Mouse (Mus musculus) fibroblast of lung, adult 2 months (primary cell): Measurements from ENCODE around the gene Ehhadh.
"Not testable (repeated sequence)": the region's sequence is repeated elsewhere in the genome, so short reads cannot be mapped to it uniquely, and the experiment has no call there.

ENCODE experiments used
- DNase-seq: peaks from one replicate; pipeline ENCODE4 v3.0.0-alpha.2; 2011; ENCODE audit warnings: low read depth

The Ehhadh gene

GRCm38 (mm10) chr16:21793875-21794696 is 6.5 kb upstream of the Ehhadh start, which contains the start of gene Map3k13:
Map3k13 (plus strand) TSS chr16:21794346.
- DNase-seq = peak; percentile 53

DNA sequence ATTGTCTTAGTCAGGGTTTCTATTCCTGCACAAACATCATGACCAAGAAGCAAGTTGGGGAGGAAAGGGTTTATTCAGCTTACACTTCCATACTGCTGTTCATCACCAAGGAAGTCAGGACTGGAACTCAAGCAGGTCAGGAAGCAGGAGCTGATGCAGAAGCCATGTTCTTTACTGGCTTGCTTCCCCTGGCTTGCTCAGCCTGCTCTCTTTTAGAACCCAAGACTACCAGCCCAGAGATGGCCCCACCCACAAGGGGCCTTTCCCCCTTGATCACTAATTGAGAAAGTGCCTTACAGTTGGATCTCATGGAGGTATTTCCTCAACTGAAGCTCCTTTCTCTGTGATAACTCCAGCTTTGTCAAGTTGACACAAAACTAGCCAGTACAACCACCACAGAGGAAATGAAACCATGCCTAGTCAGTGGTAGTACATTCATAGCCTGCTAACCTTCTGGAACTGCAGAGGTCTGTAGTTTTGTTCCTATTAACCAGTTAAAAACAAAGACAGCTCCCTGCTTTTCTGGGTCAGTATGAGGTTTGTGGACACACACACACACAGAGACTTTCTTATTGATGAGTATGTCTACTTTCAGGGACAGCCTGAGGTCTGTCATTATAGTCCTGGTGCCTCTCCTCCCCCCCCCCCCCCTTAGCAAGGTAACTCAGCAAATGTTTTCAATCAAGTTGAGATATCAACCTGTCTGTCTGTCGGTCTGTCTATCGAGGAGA is 5.6 kb upstream of the Ehhadh start:
- not testable (repeated sequence) for DNase-seq

GRCm38 (mm10) chr16:21791779-21792178 is 4.2 kb upstream of the Ehhadh start:
- no peak for DNase-seq

DNA sequence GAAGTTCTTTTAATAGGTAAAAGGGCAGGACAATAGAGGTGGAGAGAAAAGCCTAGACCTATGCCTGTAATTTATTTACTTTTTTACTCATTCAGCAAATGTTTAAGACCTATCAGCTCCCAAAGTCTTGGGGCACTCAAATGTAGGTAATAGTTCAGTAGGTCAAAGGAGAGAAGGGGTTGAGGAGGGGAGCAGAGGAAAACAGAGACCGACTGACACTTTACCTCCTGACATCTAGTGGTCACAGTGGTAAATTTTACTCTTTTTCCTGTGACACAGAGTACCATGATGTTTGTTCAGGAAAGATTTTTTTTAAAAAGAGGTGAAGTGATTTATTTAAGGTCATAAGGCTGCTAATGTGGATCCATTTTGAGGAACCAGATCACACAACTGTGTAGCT is 2.9 kb upstream of the Ehhadh start:
- DNase-seq = no peak

DNA sequence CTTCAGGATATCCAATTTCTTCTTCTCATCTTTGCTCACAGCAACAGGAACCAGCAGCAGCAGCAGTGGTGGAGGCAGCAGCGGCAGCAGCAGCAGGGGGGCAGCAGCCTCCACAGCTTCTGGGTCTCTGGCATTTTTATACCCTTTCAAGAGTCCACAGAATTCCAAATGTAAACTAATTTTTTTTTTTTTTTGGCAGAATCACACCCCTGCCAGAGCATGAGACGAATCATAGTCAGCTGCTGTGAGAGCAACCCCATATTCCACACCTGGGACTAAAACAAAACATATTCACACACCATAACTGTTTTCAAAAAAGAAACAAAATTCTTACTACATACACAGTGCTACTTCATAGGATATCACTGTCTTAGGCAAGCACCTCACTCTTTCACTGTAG is 1.6 kb upstream of the Ehhadh start:
- no peak for DNase-seq

DNA sequence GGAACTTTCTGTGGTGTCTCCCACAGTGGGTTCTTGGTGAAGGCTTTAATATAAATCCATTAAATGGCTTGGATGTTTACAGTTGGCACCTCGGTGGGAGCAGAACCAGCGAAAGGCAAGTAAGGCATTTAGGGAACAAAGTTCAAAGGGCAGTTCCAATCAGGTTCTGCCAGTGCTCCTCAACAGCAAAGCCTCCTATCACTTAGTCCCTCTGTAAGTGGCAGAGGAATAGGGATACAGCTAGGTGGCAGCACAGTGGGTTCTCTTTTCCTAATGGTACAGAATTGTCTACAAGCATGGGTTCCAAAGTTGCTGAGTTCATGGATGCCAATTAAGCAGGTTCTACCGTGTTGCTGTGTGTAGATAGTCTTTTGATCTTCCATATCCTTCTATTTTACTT is 974 bp upstream of the Ehhadh start:
- no peak for DNase-seq

DNA sequence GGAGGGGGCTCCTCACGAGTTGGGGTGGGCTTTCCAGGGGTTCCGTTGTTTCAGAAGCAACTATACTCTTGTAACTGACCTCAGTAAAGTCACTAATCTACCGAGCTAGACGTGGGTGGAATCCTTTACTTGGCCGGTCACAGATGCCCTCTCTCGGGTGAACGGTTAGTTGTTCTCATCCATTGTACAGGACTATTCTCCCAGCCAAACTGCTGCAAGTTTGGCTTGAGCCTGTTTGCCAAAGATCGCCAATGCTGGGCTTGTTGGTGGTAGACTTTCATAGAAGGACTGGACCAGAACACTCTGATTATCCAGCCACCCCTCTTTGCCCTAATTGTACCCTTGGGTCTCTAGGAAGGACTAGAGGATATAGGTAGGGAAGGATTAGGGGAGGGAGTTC is 1.3 kb downstream of the Ehhadh start:
- no peak for DNase-seq

DNA sequence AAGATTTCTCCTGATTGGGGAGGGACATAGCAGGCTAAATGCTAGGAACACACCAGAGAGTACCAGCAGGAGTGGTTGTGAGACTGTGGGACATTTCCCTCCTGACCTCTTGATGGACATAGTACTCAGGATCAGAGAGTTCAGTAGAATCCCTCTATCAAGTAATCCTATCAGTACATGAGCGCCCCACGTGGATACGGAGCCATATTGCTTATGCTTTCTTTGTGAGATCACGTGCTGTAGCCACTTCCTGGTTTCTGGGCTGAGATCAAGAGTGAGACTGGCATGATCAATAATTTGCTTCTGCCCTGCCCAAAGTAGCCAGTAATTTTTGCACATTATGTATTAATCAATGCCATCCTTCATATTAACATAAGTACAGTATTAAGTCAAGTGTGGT is 2.6 kb downstream of the Ehhadh start:
- DNase-seq = no peak

DNA sequence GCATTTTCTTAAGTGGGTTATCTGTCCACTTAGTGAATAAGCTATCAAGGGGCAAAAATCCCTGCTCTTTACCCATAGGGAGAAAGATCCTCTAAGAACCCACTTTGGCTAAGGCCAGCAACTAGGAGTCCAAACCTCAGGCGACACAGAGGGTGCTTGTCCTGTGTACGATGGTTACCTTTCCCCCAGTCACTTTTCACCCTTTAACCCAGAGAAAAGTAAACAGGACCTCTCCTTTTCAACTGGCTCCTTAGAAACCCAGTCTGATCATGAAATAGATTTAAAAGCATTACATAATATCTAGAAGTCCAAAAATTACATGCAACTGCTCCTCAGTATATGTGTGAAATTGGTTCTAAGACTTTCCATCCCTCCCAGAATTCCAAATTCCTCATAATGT is 4.8 kb downstream of the Ehhadh start:
- DNase-seq = no peak

DNA sequence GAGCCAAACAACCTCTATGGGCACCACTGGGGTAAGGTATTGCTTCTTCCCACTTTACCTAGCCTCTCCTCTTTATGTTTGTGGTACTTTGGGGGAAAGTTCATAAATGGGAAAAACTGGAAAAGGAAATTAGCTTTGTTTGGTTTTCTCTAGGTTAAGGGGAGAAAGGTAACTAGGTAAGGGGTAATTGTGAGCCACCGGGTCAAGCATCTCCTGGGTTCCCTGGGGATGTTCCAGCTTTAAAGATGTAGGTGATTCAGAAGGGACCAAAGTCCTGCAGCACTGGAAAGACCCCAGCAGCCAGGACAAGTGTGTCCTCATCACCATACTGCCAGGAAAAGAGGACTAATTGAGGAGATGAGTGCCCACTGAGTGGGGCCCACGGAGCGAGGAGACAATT is 5.7 kb downstream of the Ehhadh start:
- no peak for DNase-seq

DNA sequence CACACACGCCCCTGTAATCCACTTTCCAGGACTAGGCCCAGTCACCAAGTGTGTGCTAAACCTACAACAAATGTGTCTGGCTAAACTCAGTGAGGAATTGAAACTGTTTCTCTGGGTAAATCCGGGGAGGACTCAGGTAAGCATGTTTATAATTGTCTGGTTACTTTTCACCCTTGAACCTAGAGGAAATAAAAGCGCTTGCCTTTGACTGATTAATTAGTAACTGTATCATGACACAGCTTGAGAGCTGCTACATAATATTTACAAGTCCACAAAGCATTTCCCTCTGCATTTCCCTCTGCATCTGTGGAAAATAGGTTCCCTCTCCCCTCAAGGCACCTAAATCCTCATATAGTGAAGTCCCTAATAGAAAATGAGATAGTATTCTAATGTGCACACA is 6.3 kb downstream of the Ehhadh start:
- DNase-seq = no peak

DNA sequence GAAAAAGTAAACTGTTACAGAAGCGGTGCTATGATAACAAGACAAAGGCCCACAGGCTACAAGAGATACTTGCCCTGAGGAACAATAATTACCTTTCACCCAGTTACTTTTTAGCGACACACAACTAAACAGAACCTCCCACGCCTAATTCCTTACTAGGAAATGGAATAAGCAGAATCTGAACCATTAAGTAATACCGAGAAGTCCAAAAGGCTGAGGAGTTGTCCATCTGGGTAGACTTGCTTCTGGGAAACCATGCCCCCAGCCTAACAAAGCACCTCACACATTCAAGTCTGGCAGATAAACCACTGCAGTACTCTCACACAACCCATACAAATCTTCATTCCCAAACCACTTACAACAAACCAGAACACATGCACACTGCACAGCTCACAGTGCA is 8.5 kb downstream of the Ehhadh start:
- DNase-seq = no peak

- no peak for DNase-seq
These were observed 9.2 kb downstream of the Ehhadh start for GRCm38 (mm10) chr16:21778293-21778866.

DNA sequence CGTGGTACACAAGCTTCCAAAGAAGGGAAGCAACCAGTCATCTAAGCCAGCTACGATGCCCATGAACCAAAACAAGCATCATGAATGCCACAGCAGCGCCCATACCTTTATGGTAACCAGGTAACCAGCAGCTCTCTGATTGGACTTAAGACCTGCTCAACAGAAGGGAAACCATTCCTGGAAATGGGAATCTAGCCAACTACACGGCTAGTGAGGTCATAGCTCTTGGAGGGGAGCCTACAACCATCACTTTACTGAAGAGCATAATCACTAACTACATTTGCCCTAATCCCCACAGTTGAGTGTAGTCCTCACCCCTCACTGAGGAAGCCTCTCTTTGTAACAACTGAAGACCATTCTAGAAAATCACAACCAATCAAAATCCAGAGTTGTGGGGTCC is 12.9 kb downstream of the Ehhadh start:
- DNase-seq = no peak

GRCm38 (mm10) chr16:21769667-21770066 is 17.9 kb downstream of the Ehhadh start:
- no peak for DNase-seq

GRCm38 (mm10) chr16:21768255-21768654 is 19.4 kb downstream of the Ehhadh start:
- no peak for DNase-seq

GRCm38 (mm10) chr16:21758447-21758846 is 29.2 kb downstream of the Ehhadh start:
- DNase-seq = no peak

GRCm38 (mm10) chr16:21743401-21743800 is 44.2 kb downstream of the Ehhadh start:
- DNase-seq = no peak

DNA sequence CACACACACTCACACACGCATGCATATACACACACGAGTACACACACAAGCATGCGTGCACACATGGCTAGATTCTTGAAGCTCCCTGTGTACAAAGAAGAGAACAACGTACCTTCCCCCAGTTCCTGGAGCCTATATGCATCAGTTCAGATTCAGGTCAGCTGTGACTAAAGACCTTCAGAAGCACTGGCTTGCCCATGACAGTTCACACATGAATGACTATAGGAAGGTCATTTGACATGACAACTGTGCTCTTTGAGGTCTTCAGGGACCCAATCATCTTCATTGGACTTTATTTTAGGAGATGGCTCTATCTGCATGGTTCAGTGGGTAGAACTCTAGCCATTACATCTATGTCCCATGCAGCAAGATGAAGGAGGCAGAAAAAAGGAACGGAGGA is 44.7 kb downstream of the Ehhadh start:
- no peak for DNase-seq

GRCm38 (mm10) chr16:21742191-21742870 is 45.3 kb downstream of the Ehhadh start:
- no peak for DNase-seq

- DNase-seq = no peak
These were observed 46.1 kb downstream of the Ehhadh start for GRCm38 (mm10) chr16:21741542-21741941.

- no peak for DNase-seq
These were observed 52.0 kb downstream of the Ehhadh start for GRCm38 (mm10) chr16:21735638-21736037.
